Mouse (Mus musculus): Measurements from ENCODE around the gene Mrpl20. TPM values are rescaled to one million over a fixed set of nuclear protein-coding genes. Genes with fewer than 3 reads are reported as not detected.

Gene Mrpl20
- 46.5 and 51.8 TPM in 2 replicates for polyA plus RNA-seq (2012; rRNA removed)

DNA sequence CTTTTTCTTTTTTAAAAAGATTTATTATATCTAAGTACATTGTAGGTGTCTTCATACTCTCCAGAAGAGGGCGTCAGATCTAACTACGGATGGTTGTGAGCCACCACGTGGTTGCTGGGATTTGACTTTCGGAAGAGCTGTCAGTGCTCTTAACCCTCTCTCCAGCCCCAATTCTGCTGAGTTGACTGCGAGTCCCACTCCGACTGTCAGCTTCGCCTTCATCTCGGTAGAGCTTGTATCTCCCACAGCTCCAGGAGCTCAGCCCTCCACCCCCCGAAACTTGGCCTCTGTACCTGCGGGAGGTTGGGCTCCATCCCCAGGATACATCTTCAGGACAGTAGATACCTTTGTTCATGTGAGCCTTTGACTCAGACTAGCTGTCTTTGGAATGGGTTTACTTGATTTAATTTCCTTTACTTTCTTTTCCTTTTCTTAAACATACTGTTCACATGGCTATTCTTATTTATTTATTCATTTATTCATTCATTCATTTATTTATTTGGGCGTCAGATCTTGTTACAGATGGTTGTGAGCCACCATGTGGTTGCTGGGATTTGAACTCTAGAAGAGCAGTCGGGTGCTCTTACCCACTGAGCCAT lies at the start of gene Mrpl20:
Gene Mrpl20 (plus strand): TSS at position 138 of the 599 bp plus-strand sequence.

DNA sequence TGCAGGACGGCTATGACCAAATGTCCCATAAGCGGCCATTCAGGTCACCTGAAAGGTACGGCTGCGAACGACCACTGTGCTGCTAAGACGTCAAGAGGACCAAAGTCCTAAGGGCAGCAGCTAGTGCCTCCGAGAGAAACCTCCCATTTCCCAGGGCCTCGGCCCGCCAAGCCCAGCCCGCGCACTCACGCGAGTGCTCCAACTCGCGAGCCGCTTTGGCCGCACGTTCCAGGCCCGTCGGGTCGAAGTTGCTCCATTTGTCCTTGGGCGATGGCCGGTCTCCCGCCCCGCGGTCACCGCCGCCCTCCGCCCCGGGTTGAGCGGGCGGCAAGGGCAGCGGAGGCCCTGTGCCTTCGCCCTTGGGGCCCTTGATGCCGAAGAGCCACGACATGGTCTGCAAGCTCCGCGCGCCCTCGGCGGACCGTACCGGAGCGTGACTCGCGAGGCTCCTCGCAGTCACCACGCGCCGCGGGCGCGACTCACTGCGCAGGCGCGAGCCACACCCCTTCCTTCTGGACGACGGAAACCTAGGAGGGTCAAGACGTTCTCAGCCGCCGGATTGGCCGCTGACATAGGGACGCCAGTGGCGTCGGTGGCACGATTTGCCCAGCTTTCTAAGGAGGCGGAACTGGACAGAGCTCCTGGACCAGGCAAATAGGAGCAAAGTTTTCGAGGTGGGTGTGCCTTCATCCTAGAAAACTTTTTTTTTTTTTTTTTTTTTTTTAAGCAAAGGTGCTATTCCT lies 41.9 kb upstream of the Mrpl20 start, which contains the start of gene Atad3a:
Gene Atad3a (minus strand): TSS at position 481 of the 743 bp plus-strand sequence.

DNA sequence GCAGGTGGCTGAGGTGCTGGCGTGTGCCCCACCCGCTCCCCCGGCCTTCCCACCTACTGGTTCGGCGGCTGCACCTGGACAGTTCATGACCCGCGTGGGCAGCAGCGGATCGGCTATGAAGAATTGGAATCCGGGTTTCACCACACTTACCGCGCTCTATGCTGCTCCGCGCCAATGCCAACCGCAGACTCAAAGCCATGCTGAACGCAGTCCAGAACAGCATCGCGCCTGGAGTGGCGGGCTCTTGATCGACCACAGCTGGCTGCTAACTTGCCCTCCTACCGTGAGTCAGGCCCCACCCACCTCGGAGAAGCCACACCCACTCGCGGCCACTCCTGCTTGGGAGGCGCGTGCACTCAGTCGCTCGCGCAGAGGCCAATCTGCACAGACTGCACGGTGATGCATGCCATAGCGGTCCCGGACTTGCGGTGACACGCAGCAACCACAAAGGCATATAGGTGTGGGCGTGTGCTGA lies 28.4 kb upstream of the Mrpl20 start, which contains the start of gene Vwa1:
Gene Vwa1 (minus strand): TSS at position 419 of the 475 bp plus-strand sequence.

DNA sequence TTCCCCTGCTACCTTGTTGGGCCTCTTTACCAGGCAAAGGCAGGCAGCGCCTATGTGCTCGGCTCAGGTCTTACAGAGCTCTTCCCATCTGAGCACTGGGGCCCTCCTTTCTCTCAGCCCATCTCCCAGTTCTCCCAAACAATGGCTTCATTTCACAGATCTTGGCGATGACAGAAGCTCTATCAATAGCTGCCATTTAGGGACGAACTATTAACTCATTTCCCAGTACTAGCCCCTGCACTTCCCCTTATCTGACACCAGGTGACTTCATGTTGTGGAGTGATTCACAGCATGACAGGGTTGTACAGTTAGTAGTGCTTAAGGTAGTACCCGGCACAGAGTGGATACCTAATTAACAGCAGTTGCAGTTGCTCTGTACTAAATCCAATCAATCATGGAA lies 16.9 kb upstream of the Mrpl20 start, which contains the start of gene Tmem88b:
Gene Tmem88b (minus strand): TSS at position 56 of the 400 bp plus-strand sequence.

DNA sequence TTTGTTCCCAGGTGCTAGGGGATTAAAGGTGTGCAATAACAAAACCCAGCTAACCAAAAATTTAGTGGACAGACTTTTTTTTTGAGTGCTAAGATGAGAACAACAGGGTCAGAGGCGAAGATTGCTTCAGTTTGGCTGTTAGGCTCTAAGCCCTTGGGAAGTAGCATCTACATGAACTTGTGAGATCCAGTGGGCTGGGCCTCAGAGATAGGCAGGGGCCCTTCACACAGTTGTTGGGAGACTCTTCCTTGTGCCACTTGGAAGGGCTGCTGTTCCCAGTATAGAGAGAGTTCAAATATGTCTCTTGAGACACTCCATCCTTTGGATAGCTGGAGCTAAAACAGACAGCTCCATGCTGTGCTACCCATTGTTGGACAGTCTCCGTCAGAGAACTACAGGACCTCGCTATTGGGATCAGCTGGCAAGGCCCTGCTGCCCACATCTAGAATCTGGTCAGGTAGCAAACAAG lies 12.6 kb upstream of the Mrpl20 start, which contains the start of gene Ankrd65:
Gene Ankrd65 (plus strand): TSS at position 419 of the 469 bp plus-strand sequence.

DNA sequence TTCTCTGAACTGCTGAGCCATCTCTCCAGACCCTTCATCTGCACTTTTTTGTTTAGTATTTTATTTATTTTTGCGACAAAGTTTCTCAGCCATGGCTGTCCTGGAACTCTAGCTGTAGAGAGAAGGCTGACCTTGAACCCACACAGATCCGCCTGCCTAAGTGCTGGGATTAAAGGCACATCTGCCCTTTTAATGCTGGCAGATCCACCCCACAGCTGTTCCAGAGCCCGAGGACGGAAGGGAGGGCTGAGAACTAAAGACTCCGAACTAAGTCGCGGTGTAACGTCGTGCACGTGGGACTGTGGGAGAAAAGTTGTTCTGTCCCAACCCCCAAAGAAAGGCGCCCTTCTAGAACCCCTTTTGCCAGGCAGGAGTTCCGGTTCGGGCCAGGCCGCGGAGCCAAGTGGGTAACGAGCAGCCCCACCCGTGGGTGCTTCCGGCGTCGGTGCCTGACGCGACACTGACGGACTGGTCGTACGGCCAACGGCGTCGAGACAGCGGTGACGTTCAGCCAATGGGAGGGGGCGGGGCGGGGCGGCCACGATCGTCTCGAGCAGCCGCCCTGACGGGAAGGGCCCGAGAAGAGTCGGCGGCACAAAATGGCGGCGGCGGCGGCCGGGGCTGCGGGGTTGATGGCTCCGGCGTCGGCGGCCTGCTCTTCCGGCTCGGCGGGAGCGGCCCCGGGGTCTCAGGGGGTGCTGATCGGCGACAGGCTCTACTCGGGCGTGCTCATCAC lies 9.4 kb downstream of the Mrpl20 start, which contains the start of gene Ccnl2:
Gene Ccnl2 (plus strand): TSS at position 561 of the 736 bp plus-strand sequence.

DNA sequence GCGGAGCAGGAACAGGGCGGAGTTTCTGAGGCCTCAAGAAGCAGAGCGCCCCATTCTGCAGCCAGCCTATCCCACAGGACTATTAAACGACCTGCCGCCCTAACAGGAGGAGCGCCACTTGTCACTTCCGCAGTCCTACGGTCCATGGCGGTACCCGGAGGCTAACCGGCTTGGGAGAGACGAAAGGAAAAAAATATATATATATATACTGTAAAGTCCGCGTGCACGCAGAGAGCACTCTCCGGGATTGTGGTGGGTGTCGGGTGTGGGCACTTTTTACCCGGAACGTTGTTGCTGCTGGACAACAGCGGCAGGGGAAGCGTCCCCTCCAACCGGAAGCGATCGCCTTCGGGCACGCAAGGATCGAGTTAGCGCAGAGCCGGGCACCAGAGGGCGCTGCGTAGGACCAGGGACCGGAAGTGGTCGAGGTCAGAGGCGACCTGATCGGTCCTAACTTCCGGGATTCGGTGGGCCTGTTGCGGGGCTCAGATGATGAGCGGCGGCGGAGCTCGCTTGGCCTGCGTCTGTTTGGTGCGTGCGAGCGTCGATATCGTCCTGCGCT lies 28.6 kb downstream of the Mrpl20 start, which contains the start of gene Aurkaip1:
Gene Aurkaip1 (plus strand): TSS at position 68 of the 562 bp plus-strand sequence.

DNA sequence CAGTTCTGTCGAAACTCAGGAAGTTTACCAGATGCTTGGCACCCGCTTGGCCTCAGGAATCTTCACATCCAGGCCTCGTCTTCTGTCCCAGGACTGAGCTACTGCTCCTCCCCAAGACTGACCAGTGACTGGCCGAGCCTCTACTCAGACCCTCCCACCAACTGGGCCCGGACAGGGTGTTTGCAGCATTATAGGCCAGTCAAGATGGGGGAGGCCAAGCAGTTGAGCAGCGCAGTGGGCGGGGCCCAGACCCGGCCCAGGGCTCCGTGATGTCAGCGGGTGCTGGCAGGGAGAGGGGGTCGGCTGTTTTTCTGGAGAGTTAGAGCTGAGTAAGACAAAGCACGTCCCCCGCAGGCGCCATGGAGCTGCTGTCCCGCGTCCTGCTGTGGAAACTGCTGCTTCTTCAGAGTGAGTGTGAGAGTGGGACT lies 36.8 kb downstream of the Mrpl20 start, which contains the start of gene Mxra8:
Gene Mxra8 (plus strand): TSS at position 198 of the 428 bp plus-strand sequence.

DNA sequence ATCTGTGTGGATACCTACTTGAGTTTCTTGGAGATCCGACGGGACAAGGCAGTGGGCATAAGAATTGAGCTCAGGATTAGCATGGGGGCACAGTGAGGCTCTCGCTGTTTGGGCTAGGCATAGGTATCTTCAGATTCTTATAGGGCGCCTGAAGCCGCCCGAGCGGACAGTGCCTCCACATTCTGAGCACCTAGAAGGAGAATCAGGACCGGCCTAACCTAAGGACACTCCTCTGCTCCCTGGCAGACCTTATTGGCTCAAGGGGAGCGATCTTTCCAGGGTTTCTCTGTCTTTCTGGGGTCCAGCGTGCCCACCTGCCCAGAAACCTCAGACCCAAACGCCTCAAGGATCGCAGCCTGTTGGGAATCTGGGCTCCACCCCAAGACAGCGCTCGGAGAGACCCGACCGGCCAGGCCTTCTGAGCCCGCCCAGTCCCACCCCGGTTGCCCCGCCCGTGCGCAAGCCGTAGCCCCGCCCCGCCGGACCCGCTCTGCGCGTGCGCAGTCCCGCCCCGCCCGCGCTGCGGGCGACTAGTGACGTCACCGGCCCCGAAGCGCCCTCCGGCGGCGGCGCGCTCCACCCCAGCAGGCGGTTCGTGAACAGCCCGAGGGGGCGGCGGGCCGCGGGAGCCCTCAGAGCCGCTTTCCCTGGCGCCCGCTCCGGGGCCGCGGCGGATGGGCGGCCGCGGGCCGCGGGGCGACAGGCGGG lies 44.3 kb downstream of the Mrpl20 start, which contains the start of gene Dvl1:
Gene Dvl1 (plus strand): TSS at position 532 of the 708 bp plus-strand sequence.

Other genes with a start within 250 kb of the Mrpl20 start
- gene Nadk, start 240.5 kb upstream of the Mrpl20 start, polyA plus RNA-seq (2012; rRNA removed), result 145 and 155 TPM in 2 replicates
- gene Slc35e2, start 201.5 kb upstream of the Mrpl20 start, polyA plus RNA-seq (2012; rRNA removed), result 4.9 and 7.6 TPM in 2 replicates
- 17.2 and 18.7 TPM in 2 replicates for gene Cdk11b, start 178.0 kb upstream of the Mrpl20 start, polyA plus RNA-seq (2012; rRNA removed)
- gene Gm10563, start 157.5 kb upstream of the Mrpl20 start, polyA plus RNA-seq (2012; rRNA removed), result not detected in 2 replicates
- 43.5 and 50.1 TPM in 2 replicates for gene Mmp23, start 149.5 kb upstream of the Mrpl20 start, polyA plus RNA-seq (2012; rRNA removed)
- gene Mib2, start 133.7 kb upstream of the Mrpl20 start, polyA plus RNA-seq (2012; rRNA removed), result 76.0 and 94.4 TPM in 2 replicates
- 12.5 and 15.8 TPM in 2 replicates for gene Fndc10, start 108.5 kb upstream of the Mrpl20 start, polyA plus RNA-seq (2012; rRNA removed)
- 161 and 190 TPM in 2 replicates for gene Ssu72, start 98.1 kb upstream of the Mrpl20 start, polyA plus RNA-seq (2012; rRNA removed)
- 1.1 and 1.6 TPM in 2 replicates for gene Tmem240, start 68.1 kb upstream of the Mrpl20 start, polyA plus RNA-seq (2012; rRNA removed)
- 91.7 and 122 TPM in 2 replicates for gene Atad3a, start 41.8 kb upstream of the Mrpl20 start, polyA plus RNA-seq (2012; rRNA removed)
- gene Vwa1, start 28.2 kb upstream of the Mrpl20 start, polyA plus RNA-seq (2012; rRNA removed), result 17.4 and 17.5 TPM in 2 replicates
- gene Tmem88b, start 17.0 kb upstream of the Mrpl20 start, polyA plus RNA-seq (2012; rRNA removed), result 0.35 and 0.52 TPM in 2 replicates
- gene Ankrd65, start 12.4 kb upstream of the Mrpl20 start, polyA plus RNA-seq (2012; rRNA removed), result not detected in 2 replicates
- 67.5 and 73.1 TPM in 2 replicates for gene Ccnl2, start 9.6 kb downstream of the Mrpl20 start, polyA plus RNA-seq (2012; rRNA removed)
- gene Aurkaip1, start 28.4 kb downstream of the Mrpl20 start, polyA plus RNA-seq (2012; rRNA removed), result 156 and 218 TPM in 2 replicates
- 198 and 240 TPM in 2 replicates for gene Mxra8, start 36.8 kb downstream of the Mrpl20 start, polyA plus RNA-seq (2012; rRNA removed)
- gene Dvl1, start 44.5 kb downstream of the Mrpl20 start, polyA plus RNA-seq (2012; rRNA removed), result 158 and 173 TPM in 2 replicates
- gene Tas1r3, start 60.5 kb downstream of the Mrpl20 start, polyA plus RNA-seq (2012; rRNA removed), result 2.1 and 2.5 TPM in 2 replicates
- 42.9 and 61.8 TPM in 2 replicates for gene Cptp, start 66.6 kb downstream of the Mrpl20 start, polyA plus RNA-seq (2012; rRNA removed)
- gene Ints11, start 66.7 kb downstream of the Mrpl20 start, polyA plus RNA-seq (2012; rRNA removed), result 31.6 and 35.5 TPM in 2 replicates
- gene Pusl1, start 88.9 kb downstream of the Mrpl20 start, polyA plus RNA-seq (2012; rRNA removed), result 67.3 and 77.5 TPM in 2 replicates
- gene Acap3, start 88.9 kb downstream of the Mrpl20 start, polyA plus RNA-seq (2012; rRNA removed), result 33.5 and 33.9 TPM in 2 replicates
- gene Ube2j2, start 141.0 kb downstream of the Mrpl20 start, polyA plus RNA-seq (2012; rRNA removed), result 117 and 241 TPM in 2 replicates
- gene C1qtnf12, start 159.4 kb downstream of the Mrpl20 start, polyA plus RNA-seq (2012; rRNA removed), result 17.3 and 30.6 TPM in 2 replicates
- gene B3galt6, start 189.8 kb downstream of the Mrpl20 start, polyA plus RNA-seq (2012; rRNA removed), result 9.6 and 10.5 TPM in 2 replicates
- gene Sdf4, start 190.0 kb downstream of the Mrpl20 start, polyA plus RNA-seq (2012; rRNA removed), result 61.7 and 70.0 TPM in 2 replicates
- 5.3 and 6.2 TPM in 2 replicates for gene Tnfrsf4, start 211.0 kb downstream of the Mrpl20 start, polyA plus RNA-seq (2012; rRNA removed)
- 5.0 and 6.4 TPM in 2 replicates for gene Tnfrsf18, start 223.3 kb downstream of the Mrpl20 start, polyA plus RNA-seq (2012; rRNA removed)